Mouse (Mus musculus): ENCODE results near the gene Galr3.

DNA sequence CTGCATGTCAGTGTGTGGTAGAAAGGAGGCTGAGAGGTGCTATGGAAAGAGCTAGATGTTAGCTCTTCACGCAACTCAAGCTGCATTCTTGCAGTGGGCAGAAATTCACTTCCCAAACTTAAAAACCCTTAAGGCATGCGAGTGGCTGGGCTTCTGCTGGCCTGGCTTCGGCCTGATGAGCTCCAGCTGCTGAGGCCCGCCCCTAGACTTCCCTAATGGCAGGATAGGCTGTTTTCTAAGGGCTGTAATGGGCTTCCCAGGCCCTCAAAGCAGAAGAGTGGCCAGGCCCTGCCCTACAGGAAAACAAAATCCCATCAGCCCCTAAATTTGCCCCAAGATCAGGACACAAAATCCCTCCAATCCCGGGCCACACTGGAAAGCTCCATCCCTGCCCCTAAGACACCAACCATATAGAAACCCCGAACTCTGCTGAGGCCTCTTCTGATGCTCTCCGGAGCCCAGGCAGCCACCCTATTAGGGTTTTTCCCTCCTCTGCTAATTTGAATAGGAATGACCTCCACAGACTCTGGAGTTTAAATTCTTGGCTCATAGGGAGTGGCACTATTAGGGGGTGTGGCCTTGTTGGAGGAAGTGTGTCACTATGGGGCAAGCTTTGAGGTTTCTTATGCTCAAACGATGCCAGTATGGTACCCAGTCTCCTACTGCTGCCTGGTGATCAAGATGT, 23.5 kb downstream of the Galr3 start:
- TF ChIP-seq CTCF (IDR thresholded peaks at IDR 0.05; ENCODE audit: low read depth, low read length) = no peak
- TF ChIP-seq POLR2A (IDR thresholded peaks at IDR 0.05; ENCODE audit: insufficient read depth, low read length) = no peak
- TF ChIP-seq EP300 (IDR thresholded peaks at IDR 0.05; ENCODE audit: insufficient read depth, low read depth, low read length) = no peak

Measured in ES-Bruce4 (cell line).